Mouse (Mus musculus): Measurements from ENCODE around the gene Alpk1.

Alpk1 gene

DNA sequence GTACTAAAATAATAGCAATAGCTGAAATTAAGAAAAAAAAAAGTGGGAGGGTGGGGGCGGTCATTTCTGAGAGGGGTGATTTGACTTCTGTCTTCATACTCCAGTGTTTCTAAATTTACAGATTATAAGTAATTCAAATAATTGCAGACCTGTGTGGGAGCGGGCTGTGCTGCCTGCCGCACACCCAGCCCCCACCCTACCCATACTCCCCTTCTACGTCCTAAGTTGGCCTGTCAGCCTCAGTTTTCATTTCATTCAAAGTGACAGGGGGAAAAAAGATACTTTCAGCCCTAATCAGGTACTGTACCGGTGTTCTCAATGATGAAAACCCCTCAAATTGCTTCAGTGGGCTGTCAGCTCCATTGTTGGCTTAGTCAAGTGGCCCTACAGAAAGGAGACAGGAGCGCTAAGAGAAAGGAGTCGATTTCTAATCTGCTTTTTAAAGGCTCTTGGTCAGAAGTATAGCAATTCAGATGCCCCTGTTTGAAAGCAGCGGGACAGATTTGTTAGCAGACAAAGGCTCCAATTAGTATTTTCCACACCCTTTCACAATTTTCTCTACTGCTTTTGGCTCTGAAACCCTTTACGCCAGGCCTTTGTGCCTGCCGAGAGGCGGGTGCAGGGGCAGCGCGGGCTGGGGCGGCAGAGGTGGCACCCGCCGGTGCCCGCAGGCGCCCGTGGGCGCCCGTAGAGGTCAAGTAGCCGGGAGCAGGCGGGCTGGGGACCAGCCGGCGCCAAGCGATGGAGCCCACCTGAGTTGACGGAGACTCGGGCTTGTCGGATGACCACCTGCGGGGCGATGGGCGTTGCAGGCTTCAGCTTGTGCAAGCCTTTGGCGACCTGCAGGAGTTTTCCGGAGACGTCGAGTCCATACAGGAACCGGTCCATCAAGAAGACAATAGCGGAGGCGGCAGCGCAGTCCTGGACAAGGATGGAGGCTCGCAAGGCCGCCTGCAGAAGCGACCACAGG, 85.2 kb downstream of the Alpk1 start:
- DNase-seq (ENCODE audit: low spot score in 2 of 2): no peak

DNA sequence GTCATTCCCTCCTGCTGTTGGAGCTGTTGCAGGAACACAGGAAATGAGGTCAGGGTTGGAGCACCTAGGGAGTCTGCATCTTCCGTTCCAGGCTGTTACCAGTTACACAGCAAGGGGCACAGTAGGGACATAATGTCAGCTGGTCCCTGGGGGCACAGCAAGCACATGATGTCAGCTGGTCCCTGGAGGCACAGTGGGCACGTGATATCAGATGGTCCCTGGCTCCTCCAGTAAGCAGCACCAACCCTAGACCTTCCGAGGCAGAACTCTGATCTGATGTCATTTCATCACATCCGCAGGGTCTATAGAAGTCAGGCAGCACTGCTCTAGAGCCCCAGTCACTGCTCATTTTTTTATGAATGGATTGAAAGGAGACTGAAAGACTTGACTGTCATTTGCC, 89.1 kb downstream of the Alpk1 start:
- no peak for DNase-seq (ENCODE audit: low spot score in 2 of 2)

DNA sequence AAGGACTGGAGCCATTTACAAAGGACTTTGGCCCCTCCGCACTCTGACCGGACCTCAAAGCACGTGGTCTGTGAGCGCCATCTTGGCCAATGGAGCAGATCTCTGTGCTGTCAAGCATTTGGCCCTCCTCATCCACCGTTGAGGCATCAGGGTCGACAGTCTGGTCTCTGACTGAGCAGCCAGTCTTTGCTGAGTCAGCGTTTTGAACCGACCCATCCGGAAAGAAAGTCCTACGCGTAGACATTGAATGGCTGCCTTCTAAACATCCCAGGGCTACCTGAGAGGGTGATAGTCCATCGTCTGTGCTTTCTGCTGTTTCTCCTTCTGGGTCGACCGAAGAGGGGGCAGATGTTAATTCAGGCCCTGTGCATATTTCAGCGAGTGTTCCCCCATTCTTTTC, 100.6 kb downstream of the Alpk1 start:
- DNase-seq (ENCODE audit: low spot score in 2 of 2): no peak

DNA sequence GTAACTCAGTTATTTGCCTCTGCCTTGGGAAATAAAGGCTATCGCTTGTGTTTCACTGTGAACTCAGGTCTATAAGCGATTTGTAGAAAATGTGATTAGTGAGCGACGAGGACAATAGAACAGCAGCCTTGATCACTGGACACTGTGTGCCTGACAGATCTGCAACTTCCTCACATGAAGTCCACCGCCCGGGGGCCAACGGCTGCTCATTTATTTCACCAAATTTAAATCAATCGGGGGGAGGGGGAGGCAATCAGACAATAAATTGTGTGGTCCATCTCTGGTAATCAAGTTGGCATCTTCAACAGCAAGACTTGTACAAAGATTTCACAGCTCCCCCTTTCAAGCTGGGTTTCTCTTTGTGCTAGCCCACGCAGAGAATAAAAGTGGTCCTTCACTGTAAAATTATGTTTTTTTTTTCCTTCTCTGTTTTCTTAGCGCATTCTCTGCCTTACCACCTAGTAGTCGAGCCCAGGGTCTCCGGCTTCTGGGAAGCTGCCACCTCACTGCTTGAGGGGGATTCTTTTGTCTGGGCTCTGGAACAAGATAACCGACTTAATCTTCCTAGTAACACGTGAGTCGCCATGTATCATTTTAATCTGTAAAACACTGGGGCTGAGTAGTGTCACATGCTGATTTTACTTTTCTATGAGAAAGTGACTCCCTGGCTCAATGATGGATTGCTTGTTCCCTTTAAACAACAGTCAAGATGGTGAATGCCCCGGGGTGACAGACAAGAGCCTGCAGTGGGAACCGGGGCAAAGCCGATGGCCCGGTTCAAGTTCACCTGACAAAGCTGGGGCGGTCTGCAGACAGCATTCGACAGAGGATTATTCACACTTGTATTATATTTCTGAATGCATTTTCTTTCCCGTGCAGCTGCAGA, 118.4 kb downstream of the Alpk1 start:
- DNase-seq (ENCODE audit: low spot score in 2 of 2): no peak

DNA sequence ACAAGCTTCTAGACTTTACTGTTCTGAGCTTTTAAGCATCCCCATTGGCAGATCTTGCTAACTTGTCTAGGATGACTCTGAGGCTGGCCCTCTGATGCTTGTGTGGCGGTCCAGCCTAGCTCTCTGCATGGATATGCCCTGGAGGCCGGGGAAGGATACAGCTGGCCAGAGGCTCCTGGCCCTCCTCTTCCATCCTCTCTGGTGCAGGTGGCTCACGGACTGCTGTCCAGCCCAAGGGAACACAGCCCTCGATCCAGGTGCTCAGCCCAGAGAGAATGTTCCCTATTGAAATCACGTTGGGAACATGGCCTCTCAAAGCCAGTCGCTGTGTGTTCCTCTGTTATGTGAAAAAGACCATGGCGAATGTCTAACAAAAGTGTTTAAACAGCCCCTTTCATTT, 119.6 kb downstream of the Alpk1 start:
- no peak for DNase-seq (ENCODE audit: low spot score in 2 of 2)

DNA sequence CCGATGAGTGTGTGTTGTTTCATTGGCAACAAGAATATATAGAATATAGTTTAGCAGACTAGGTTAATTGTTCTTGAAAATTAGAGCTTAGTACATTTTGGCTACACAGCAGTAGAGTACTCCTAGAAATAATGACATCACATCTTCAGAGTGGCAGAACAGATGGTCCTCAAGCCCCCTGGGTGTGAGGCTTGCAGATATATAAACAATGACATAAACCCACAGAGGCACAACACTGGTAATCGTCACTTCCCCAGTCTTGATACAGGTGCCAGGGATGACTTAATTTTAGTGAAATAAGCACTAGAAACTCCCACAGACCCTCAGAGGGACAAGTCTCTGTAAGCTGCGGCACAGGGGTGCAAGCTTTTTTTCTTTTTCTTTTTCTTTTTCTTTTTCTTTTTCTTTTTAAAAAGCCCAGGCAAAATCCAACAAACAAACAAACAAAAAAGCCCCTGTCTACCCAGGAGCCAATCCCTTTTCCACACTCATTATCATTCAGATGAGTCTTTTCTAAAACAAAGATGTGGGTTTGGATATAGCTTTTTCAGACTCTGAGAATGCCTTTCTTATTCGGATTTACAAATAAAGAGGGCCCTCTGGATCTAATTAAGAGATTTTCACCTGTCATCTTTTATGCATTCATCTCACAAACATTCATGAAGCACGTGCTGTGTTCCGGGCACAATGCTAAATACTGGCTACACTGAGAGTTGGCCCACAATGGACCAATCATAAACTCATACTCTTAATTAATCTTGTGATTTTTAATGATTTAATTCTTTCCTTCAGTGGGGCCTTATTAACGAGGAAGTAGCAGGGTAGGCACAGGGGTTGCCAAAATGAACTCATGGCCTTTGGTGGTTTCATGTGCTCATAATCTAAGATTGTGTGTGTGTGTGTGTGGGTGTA, 128.3 kb downstream of the Alpk1 start:
- DNase-seq (ENCODE audit: low spot score in 2 of 2): no peak

DNA sequence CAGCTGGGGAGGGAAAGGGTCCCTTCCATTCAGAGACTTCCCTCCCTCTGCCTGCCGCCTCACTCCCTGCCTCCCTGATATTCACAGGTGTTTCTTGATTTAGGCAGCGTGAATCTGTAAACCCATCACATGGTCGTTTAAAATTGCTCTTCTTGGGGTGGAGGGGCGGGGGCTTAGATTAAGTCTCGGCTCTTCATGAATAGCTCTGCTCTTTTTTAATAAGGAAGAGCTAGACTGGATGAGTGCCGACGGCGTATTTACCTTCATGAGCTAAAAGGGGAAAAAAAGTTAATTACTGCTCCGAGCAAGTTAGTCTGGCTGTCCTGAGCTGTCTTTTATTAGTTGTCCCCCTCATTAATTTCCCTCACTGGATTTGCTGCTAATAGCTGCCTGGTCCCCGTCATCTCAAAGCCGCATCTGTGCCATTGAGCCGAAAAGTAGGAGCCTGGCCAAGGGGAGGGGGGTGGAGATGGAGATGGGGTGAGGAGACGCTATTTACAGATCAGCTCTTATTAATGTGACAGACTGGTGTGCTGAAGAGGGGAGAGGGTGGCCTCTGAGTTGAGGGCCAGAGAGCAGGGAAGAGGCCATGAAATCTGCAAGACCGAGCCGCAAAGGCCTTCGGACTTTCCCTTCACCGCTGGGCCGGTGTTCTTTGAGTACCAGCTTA, 134.0 kb downstream of the Alpk1 start:
- no peak for DNase-seq (ENCODE audit: low spot score in 2 of 2)

DNA sequence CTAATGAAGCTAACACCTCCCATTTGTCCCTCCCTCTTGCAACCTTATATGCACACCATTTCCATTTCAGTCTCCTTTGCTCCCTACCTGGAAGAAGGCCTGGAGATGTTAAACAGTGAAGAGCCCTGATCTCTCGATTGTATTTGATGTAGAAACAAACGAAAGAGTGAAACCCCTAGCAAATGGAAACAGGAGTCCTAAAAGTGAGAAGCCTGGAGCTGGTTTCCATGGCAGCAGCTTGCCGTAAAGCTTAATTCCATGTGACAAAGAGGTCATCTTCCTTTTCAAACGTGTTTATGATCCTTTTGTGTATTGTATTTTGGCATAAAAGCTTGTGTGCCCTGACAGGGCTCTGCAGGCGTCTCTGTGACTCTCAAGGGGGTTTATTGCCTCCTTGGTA, 138.1 kb downstream of the Alpk1 start:
- DNase-seq (ENCODE audit: low spot score in 2 of 2): no peak

DNA sequence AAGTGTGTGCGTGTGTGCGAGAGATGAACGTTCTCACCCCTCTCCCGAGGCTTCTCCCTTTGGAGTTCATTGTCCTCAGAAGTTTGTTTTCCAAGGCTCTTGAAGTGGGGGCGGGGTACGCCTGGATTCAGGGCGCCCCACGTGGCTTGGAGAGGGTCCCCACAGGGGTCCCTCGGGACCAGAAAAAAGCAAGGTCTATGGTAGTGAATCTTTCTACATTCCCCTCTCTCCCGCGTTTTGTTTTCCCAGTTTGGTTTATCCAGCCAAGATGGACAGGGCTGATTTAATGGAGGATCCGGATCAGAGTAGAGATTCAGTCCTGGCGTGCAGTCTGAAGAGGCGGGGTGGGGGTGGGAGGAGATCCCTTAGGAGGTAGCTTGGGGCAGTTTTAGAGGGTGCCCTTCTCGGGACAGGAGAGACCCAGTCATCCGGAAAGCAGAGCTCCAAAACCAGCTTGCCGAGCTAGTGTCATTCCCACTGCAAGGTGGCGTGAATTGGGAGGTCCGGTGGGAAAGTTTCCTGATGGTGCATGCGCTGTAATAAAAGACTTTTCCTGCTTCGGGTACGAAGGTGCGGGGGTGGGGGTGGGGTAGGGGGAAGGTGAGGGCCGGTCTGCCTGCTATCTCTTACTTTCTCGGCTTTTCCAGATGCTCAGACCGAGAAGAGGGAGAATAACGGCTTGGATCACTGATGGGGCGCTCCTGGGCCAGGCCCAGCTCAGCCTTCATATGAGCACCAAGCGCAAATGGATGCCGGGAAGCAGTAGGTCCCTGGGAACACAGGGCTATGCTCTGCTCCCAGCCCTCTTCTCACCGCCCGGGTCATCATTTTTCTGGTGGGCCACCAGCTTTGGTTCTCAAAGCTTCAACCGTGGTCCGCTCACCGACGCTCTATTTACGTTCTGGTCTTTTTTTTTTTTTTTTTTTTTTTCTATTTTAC, 139.3 kb downstream of the Alpk1 start:
- DNase-seq (ENCODE audit: low spot score in 2 of 2): no peak

DNA sequence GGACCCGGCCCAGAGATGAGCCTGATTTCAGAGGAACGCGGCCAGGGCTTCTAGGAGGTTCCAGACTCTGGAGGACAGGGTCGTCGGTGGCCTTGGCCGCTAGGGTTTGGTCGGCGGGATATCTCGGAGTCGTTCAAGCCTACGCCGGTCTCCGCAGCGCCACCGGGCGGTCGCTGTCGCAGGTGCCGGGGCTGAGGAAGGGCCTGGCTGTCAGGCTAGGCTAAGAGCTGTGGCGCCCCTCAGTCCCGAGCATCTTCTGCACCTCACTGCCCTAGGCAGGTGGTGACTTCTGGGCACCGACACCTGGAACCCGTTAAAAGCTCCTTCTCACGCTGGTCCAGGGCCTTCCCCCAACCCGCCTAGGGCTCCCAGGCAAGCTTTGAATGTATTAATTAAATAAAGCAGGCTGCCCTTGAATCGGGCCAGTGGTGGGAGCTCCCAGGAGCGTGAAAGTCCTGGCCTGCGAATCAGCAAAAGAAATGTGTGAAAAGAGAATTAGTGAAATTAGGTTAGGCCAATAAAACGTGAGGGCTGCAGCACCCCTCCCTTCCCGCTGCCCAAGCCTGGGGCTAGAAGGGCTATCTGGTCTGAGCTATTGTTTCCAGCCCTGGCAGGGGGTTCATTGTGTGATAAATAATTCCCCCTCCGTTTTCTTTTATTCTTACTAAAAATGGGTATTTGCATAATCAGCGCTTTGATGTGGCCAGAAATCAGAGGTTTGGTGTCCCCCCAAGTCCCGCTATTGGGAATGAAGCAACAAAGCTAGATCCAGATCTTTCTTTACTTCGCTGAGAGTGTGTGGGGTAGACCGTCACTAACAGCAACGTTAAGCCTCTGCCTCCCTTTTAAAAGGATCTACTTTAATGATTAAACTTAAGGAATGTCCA, 140.2 kb downstream of the Alpk1 start:
- peak in 1 of 2 experiments; percentile 69 for DNase-seq (ENCODE audit: low spot score in 2 of 2)

DNA sequence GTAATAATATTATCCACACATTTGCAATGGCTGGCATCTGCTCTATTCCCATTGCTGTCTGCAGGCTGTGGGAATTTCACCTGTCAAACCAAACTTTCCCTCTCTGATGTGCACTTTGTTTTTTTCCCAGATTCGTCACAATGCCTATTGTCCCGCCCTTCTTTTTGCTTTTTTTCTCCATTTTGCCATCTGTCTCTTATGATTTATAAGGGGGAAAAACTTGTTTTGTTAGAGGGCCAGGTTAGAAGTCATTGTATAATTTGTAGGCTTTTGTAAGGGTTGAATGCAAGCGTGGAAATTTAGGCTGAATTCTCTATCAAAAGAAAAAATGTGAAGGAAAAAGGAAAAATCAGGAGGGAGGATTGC, 145.4 kb downstream of the Alpk1 start:
- DNase-seq (ENCODE audit: low spot score in 2 of 2): no peak

DNA sequence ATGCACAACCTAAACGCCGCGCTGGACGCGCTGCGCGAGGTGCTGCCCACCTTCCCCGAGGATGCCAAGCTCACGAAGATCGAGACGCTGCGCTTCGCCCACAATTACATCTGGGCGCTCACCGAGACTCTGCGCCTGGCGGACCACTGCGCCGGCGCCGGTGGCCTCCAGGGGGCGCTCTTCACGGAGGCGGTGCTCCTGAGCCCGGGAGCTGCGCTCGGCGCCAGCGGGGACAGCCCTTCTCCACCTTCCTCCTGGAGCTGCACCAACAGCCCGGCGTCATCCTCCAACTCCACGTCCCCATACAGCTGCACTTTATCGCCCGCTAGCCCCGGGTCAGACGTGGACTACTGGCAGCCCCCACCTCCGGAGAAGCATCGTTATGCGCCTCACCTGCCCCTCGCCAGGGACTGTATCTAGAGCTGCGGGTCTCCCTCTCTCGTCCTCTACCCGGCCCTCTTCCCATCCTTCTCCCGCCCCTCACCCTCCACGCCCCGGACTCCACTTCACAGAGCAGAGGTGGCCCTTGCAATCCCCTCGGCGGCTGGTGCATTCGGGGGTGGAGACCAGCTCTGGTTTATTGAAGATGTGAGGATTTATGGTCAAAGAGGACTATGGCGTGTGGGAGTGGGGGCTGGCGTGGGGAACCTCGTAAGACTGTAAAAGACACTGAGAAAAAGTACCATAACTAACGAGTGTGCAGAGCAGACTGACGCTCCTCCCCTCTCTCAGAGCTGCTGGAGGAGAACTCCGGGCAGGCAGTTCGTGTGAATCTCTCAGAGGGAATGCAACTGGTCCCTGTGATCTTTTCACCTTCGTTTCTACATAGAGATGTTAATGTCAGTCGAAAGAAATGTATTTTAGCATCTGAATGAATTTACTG, 146.0 kb downstream of the Alpk1 start:
- peak; percentile 63 to 83 for DNase-seq (ENCODE audit: low spot score in 2 of 2)

DNA sequence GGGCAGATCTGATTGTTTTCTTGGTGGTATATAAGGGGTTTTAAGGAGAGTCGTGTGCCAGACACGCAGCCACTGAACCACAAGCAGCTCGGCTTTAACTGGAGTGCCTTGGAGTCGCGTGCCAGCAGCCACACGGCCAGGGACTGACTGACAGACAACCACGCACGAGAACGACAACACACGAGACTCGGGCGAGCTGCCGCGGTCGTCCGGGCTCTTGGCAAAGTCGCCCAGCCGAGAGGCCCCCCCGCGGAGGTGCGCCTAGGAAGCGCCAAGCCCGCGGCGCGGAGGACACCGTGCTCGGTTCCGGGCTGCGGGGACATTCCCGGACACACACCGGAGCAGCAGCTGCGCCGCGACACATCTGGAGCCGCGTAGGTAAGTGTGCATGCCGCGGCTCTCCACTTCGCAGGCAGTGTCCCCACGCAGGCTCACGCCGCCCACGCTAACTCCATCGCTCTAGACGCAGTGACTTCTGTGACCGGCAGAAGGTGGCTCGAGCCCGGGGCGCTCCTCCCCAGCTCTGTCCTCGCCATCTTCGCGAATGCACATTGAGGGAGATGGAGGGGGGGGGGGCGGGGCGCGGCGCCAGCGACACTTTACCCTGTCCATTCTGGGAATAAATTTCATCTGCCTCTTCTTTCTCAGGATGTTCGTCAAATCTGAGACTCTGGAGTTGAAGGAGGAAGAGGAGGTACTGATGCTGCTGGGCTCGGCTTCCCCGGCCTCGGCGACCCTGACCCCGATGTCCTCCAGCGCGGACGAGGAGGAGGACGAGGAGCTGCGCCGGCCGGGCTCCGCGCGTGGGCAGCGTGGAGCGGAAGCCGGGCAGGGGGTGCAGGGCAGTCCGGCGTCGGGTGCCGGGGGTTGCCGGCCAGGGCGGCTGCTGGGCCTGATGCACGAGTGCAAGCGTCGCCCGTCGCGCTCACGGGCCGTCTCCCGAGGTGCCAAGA, 147.0 kb downstream of the Alpk1 start, which contains the start of gene Neurog2:
Gene Neurog2 (plus strand): TSS at position 56 of the 953 bp plus-strand sequence.
- DNase-seq (ENCODE audit: low spot score in 2 of 2): no peak

DNA sequence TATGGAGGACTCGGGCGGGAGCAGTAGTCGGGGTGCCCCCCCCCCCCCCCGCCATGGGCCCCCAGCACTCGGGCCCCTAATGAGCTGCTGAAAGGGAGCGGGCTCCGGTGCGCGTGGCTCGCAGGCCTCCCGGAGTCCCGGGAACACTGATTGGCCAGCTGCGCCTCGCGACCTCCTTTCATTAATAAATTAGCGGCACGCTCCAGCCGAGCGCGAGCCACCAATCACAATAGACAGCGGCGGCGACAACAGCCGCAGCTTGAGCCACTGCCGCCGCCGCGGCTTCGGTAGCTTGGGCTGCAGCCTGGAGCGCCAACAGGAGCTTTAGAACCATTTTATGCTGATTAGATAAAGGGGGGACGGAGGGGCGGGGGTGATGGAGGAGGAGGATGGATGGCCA, 147.8 kb downstream of the Alpk1 start:
- DNase-seq (ENCODE audit: low spot score in 2 of 2): no peak

DNA sequence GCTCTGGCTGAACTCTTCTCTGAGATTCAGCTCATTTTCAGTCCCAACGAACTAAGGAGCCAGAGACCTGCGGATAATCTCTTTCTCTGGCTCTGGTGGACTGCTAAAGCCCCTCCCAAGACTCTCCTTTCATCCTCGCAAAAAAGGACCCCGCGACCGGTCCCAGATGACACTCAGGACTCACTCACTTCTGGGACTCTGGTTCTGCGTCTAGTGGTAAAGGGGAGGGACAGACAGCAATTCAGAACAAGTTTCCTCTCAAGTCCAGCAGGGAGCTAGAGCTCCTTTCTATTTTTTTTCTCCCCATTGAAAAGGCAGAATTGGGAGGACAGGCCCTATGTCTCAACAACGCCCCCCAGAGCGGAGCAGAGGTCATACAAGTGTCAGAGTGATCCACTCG, 148.7 kb downstream of the Alpk1 start:
- no peak for DNase-seq (ENCODE audit: low spot score in 2 of 2)

DNA sequence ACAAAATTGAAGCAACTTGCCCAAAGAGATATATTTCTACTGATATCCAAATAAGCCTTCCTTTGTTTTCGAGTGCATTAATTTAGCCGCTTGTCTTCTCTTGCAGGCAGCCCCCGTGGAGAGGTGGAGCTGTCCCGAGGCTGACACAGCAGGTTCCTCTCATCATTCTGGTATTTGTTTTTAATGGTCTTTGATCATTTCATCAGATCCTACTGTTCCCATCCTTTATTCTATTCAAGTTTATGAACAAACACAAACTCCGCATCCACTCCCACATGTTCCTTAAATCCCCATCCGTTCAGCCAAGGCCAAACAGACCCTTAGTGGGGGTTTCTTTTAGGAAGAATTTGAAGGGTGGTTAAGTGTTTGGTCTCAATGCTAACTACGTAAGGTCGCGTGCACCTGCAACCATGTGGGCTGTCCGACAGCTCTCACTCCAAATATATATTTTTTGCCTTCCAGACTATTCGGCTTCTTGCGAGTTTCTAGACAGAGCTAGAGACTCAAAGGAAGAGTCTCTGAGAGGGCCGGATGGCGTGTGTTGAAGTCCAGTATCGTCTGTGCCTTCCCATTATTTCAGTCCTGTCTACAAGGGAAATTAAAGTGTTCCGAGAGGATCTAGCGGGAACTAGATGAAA, 149.5 kb downstream of the Alpk1 start:
- no peak for DNase-seq (ENCODE audit: low spot score in 2 of 2)
